Mouse (Mus musculus) lung, adult 18-20 months (tissue): Measurements from ENCODE around the gene Abcc4.
A peak's percentile ranks its signal among the peaks of the same experiment; 100 is the strongest.

Experiments
- DNase-seq, 2 experiments: peaks; one replicate each; pipeline ENCODE4 v3.0.0; 2022; ENCODE audit warnings: mixed read lengths in 2 of 2

Gene Abcc4

DNA sequence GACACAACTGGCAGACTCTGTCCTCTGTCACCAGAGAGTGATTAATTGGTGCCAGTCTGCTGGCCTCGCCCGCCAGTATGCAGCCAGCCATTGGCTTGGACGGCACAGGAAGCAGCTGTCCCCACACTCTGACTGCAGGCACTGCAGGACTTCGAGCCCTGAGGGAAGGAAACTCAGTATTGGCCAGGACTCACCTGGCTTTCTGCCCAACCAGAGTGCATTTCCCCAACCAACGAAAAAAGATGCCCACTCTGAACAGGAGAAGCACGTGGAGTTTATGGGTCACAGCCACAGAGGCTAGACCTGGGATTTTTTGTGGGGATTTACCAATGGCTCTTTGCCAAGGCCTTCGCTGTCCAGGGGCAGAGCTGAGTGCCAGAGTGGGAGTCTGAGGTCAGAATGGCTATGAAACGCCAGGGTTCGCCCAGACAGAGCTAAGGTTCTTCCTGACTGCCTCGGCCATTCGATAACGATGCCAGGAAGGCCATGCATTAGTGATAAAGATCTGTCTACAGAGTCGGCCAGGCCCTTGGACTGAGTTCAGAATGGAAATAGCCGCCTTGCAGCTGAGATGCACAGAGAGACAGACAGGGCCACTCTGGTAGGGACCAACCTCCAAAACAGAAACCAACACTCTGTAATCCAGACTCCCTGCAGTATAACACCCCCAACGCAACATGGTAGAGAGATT is 70.4 kb downstream of the Abcc4 start:
- peak; percentile 69 to 82 for DNase-seq

DNA sequence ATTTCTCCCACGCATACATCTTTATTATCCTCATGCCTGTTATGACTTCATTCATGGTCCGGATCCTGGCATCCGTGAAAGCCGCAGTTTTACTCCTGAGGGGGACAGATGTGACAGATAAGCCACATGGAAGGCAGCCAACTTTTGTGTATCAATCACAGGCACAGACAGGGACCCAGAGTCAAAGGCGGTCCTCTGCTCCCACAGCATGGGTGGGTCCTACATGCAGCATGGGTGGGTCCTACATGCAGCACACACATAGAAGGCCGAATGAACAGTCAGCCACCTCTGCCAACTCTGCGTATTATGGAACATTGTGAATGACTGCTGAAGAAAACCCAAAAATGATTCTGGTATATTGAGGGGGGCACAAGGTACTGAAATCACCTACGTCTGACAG is 76.4 kb downstream of the Abcc4 start:
- no peak for DNase-seq

- DNase-seq = no peak
Measured at GRCm38 (mm10) chr14:118621449-118621789, 84.6 kb downstream of the Abcc4 start.

- no peak for DNase-seq
Measured at GRCm38 (mm10) chr14:118620773-118621448, 85.1 kb downstream of the Abcc4 start.

DNA sequence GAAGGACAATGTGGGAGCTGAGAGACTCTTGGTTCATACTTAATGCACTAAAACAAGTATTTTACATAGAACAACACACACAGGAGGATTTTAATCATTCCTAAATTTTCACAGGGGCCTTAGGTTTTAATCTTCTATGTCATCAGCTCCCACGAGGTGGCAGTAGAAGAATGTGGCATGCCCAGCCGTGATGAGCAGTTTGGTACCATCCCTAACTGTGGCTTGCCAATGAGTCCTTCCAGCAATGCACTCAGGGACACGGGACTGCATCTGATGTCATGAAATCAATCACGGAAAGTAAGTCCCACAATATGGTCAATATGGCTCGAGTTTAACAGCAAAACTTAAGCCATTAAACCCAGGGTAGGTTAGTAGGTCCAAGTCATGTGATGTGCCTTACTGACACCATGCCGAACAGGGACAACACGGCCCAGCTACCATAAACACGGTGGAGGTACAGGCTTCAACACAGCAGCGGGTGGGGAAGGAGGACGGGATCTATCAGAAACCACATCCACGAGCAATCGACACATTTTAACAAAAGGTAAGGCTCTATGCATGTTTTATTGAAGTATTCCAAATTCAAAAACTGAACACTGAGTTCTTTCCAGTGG is 89.2 kb downstream of the Abcc4 start:
- peak; percentile 22 to 46 for DNase-seq

GRCm38 (mm10) chr14:118613734-118614133 is 92.3 kb downstream of the Abcc4 start:
- DNase-seq = no peak

DNA sequence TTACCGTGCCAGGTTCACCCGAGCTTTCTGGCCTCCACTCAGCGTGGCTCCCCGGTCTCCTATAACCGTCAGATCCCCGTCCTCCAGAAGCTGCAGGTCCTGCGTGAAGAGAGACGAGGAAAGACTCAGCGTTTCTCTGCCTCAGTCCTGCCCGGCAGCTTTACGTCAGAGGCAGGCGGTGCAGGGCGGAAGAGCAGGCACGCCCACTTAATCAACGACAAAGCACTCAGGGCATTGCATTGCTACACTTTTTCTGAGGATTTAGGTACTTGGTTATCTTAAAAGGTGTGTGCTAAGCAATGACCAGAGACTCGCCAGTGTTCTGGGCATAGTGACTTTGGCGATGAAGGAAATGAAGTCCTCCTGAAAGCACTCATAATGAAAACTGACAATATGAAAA is 94.3 kb downstream of the Abcc4 start:
- peak; percentile 12 to 39 for DNase-seq

DNA sequence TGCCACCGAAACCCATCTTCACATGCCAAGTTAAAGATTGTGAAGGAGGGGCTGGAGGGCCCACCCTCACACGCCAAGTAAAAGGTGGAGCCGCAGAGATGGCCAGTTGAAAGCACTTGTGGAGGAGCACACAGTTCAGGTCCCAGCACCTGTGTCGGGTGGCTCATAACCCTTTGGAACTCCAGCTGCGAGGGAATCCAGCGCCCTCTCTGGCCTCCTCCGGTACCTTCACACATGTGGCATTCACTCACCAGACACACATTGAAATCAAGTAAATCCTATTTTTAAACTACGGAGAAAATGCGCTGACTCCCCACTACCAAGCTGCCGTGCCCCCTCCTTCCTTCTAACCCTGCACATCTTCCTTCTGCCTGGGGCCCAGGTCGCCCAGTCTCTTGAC is 95.2 kb downstream of the Abcc4 start:
- no peak for DNase-seq

GRCm38 (mm10) chr14:118608816-118609465 is 97.1 kb downstream of the Abcc4 start:
- DNase-seq = peak in 1 of 2 experiments; percentile 14

GRCm38 (mm10) chr14:118608317-118608716 is 97.7 kb downstream of the Abcc4 start:
- DNase-seq = no peak

DNA sequence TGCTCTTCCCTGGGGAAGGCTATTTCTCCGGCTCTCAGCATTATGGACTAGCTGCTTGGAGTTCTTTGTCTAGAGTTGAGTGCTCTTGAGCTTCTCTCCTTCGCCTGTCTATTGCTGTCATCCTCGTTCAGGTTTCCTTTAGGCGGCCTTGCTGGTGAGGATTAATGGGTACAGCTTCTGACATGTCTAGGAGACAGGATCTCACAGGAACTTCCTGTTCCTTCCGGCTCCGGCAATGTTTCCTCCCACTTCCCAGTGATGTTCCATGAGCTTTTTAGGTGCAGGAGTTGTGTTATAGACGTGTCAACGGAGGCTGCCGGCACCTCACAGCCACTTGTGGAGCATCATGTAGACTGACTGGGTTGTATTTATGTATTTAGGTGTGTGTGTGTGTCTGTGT is 99.5 kb downstream of the Abcc4 start:
- no peak for DNase-seq

GRCm38 (mm10) chr14:118604903-118605302 is 101.1 kb downstream of the Abcc4 start:
- no peak for DNase-seq

GRCm38 (mm10) chr14:118602031-118602430 is 104.0 kb downstream of the Abcc4 start:
- DNase-seq = no peak

DNA sequence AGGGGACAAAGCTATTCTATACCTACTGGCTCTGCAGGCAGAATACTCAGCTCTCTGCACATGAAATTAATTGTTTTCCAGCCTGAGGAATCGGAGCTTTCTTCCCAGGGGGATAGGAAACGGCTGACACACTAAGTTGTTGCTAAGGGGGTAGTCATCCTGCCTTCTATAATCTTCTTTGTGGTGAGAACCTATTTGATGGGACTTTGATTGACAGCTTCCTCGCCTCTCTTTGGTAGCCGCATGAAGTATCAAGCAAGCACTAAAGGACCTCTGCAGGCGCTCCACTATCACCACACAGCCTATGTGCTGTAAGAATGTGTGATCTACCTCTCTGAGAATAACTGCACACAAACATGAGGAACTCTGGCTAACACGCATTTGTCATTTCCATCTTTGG is 105.3 kb downstream of the Abcc4 start:
- DNase-seq = no peak

GRCm38 (mm10) chr14:118598757-118599156 is 107.3 kb downstream of the Abcc4 start:
- DNase-seq = no peak

DNA sequence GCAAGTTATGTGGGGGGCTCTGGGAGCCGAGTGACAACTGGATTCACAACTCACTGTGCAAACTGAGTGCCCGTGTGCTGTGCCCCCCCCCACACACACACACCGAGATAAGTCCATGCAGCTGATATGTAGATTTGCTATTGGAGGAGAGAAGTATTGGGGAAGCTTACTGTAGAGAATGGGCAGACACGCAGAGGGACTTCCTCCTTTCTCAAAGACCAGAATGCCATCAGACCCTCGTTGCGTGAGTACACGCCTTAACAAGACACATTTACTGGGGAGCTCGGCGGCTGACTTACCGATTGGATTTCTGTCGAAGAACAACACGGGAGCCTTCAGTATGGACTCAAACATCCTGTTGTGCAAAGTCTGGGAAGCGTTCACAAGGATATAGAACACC is 111.6 kb downstream of the Abcc4 start:
- DNase-seq = no peak

DNA sequence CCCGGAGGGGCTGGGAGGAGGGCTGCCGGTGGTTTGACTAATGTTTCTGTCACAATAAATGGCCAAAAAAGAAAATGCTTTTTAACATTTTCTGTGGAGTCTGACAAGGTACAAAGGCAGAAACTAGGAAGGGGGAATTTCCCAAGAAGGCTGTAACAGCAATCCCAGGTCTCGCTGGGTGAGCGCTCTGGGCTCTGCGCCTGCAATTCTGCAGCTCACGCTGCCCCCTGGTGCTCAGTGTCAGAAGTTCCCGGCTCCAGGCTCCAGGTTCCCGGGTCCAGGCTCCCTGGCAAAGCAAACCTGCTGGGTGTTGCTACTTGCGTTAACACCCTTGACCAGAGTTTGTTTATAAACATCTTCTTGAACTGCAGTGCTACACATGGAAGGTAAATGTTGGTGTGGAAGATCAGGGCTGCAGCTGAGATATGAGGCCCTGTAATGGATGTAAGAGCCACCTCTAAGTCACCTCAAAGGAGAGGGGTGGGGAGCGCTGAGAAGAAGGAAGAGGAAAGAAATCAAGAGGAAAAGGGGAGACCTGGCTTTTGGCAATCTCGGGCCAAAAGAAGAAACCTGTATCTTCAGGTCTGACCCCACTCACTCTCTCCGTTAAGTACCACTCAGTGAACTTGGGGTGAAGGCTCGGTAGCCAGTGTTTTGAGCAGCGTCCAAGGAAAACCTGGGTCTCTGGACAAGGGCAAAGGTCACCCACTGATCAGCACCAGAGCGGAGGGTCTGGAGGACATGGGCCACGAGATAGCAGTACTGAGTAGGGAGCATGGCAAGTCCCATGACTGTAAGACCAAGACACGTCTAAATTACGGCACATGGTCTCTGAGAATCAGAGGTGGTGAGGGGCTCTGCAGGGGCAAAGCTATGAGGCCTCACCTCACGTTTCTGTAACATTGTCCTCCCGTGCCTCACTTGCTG is 114.3 kb downstream of the Abcc4 start:
- DNase-seq = peak; percentile 54 to 72

DNA sequence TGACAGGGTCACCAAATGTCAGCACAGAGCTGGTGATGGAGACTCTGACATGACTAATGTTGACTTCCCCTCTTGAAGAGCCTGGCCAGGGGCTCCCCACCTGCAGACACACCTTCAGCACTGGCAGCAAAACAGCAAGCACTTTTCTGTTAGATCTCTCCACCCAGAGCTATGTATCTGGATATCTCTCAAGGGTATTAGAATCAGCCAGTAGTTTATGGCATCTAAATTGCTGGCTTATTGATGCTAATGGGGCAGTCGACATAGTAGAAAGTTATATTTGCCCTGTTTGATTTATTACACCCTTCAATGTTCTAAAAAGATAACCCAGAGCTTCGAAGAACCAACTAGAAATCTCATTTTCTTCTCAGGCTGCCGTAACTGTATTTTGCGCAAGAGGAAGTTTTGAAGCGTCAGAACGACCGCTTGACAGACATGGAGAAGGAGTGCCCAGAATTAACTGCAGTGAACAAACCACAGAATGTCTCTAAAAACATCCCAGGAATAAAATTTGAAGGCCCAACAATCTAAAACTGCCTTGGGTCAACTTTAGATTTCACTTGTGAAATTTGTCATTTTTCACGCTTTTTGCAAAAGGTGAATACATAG is 123.6 kb downstream of the Abcc4 start:
- DNase-seq = no peak

- DNase-seq = no peak
Measured at GRCm38 (mm10) chr14:118581673-118582072, 124.3 kb downstream of the Abcc4 start.

- no peak for DNase-seq
Measured at GRCm38 (mm10) chr14:118579013-118579728, 126.8 kb downstream of the Abcc4 start.

DNA sequence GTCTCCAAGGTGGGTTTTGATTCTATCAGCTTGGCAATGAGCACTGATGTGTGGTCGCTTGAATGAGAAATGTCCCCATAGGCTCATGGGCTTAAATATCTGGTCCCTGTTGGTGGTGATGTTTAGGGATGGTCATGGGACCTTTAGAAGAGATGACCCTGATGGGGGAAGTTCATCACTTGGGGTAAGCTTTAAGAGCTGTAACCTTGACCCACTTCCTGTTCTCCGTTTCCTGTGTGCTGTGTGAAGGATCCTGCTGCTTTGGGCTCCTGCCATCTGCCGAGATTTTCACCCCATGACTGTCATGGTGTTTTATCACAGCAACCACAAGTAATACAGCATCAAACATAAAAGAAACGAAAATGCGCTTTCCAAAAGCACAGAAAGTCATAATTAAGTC is 128.1 kb downstream of the Abcc4 start:
- DNase-seq = no peak
